Mouse (Mus musculus): ENCODE results near the gene D10Jhu81e.

- TF ChIP-seq MYOG (IDR thresholded peaks at IDR 0.05; ENCODE audit: control insufficient read depth in 1 of 3, insufficient read depth in 1 of 3, insufficient read length in 2 of 3, low read depth in 2 of 3) = no peak
- no peak for TF ChIP-seq POLR2A (IDR thresholded peaks at IDR 0.05; ENCODE audit: insufficient read length, low read depth)
- TF ChIP-seq CEBPB (IDR thresholded peaks at IDR 0.05; ENCODE audit: insufficient read depth, poor library complexity, severe bottlenecking) = no peak
- TF ChIP-seq MAX (IDR thresholded peaks at IDR 0.05; ENCODE audit: low read depth) = no peak
Measured at GRCm38 (mm10) chr10:78183577-78183976, 14.0 kb upstream of the D10Jhu81e start.
